Mouse (Mus musculus) left cerebral cortex, postnatal 10 days (tissue): Measurements from ENCODE around the gene Hip1. TPM values are rescaled to one million over a fixed set of nuclear protein-coding genes. Genes with fewer than 3 reads are reported as not detected.
"Not testable (repeated sequence)": the region's sequence is repeated elsewhere in the genome, so short reads cannot be mapped to it uniquely, and the experiment has no call there.

Experiments
- DNase-seq, 2 experiments: peaks; one replicate each; pipeline ENCODE4 v3.0.0; 2021 to 2022; ENCODE audit warnings: low spot score in 2 of 2, mixed read lengths in 1 of 2; ENCODE audit errors: extremely low spot score in 1 of 2
- intact Hi-C: fragments of 180-260 bp; cut with DNase I; formaldehyde crosslinking; loops from one replicate; pipeline ENCODE4 v1.15.1; 2025
- total RNA-seq, 2 experiments: library from RNA; stranded (reverse); gene quantifications; 2 replicates each; pipeline ENCODE4 v1.2.3; 2021

The Hip1 gene
- total RNA-seq, 2 experiments from 2014 or later, result 80.5 to 85.2 TPM

DNA sequence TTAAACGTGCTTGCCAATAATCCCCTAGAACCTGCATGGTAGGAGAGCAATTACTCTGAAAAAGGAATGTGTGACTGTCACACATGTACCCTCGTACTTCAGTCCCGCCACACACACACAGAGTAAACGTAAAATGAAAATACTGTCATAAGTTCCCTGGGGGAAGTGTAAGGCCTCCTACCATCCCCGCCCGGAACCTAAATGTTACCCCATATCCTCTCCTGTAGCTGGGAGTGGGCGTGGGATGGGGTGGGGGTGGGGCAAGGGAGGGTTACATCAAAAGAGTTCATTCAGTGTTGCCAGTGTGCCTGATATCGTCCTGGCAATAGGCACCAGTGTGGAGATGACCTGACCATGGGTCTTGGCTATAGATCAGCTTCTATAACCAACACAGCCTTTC is 81.5 kb downstream of the Hip1 start:
- no peak for DNase-seq
- intact Hi-C loops, result no loop called here

DNA sequence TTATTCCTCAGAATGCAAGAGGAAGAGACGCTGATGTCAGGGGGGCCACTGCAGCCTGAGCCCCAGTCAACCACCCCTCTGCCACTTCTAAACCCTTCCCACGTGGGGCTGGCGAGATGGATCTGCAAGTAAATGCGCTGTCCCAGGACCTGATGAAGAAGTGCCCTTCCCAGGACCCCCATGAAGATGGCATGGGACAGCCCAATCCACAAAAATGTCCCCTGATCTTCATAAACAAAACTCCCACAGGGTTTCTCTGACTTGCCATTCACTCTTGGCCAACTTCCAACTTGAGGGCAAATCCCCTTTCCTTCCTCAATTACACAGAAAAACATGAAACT is 84.1 kb downstream of the Hip1 start:
- DNase-seq, result no peak
- intact Hi-C loops, result no loop called here

DNA sequence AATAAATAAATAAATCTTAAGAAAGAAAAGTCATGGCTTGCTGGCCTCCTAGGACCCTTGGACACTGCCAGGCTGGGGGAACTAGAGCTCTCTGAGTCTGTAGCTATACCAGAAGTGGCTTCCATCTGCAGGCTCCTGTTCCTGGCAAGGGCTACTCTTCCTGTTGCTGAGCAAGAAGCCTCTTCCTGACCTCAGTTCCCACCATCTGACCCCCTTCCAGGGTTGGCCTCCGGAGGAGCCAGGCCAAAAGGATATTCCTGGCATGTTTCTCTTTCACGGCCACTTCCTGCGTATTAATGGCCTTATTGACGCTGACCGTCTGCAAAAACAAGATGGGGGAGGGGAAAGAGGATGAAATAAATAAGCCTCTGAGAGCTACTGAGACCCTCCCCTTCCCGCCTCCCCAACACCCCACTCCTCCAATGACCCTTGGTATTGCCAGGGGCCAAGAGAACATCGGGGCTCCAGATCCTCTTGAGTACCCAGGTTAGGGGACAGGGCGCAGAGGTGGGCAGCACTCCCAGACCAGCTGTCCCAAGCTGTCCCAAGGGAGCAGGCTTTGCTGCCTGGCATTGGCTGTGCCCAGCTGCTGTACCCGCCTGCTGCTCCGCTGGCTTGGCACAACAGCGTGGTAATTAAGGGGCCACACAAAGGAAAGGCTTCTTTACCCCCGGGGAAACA is 84.6 kb downstream of the Hip1 start:
- intact Hi-C loops, result no loop called here
- DNase-seq, result peak; percentile 55 to 67

DNA sequence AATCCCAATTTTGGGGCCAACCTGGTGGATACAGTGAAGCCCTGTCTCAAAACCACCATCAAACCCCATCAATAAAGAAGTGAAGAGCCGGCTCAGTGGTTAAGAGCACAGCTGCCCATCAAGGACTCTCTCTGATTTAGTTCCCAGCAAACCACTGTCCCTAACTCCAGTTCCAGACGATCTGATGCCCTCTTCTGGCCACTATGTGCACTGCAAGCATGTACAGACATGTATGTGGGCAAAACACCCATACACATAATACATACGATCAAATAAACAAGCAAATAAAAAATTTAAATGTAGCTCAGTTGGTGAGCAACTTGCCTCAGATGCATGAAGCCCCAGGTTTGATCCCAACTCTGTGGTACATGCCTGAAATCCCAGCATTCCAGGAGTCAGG is 85.4 kb downstream of the Hip1 start:
- intact Hi-C loops, result no loop called here
- DNase-seq, result no peak

DNA sequence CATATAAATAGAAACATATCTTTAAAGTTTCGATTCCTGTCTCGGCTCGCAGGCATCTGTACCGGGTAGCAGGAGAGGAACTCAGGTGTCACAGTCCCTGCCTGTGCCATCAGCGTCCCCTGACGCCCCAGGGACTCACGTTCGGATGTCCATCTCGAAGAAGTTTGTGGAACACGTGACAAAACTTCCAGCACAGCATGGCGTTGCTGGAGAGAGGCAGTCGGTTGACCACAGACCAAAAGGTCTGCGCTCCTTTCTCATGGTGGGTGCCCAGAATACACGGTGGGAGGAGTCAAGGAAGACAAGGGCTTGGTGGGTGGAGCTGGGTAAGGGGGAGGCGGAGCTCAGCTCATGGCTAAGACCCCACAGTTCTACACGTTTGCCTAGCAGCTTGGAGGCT is 87.0 kb downstream of the Hip1 start:
- DNase-seq, result no peak
- intact Hi-C loops, result no loop called here

DNA sequence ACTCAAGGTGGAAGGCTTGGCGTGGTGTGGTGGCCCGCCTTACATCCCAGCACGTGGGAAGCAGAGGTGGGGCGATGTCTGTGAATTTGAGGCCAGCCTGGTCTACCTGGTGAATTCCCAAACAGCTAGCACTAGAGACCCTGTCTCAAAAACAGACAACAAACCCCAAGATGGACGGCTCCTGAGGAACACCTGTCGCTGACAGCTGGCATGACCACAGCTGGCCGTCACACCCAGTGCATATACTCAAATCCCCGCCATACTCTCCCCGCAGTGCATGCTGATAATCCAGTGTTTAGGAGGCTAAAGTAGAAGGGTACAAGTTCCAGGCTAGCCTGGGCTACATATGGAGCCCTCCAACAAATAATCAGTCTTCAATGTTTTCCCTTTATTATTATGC is 88.4 kb downstream of the Hip1 start:
- no peak for DNase-seq
- intact Hi-C loops, result no loop called here

DNA sequence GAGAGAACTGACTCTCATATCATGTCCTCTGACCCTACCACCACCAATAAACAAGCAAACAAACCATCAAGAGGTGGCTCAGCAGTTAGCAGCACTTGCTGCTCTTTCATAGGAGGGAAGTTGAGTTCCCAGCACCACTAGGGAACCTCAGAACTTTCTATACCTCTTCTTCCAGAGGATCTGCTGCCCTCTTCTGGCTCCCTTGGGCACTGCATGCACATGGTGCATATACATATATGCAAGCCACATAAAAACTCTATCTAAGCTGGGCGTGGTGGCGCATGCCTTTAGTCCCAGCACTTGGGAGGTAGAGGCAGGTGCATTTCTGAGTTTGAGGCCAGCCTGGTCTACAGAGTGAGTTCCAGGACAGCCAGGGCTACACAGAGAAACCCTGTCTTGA is 90.7 kb downstream of the Hip1 start:
- DNase-seq, result no peak
- intact Hi-C loops, result no loop called here

DNA sequence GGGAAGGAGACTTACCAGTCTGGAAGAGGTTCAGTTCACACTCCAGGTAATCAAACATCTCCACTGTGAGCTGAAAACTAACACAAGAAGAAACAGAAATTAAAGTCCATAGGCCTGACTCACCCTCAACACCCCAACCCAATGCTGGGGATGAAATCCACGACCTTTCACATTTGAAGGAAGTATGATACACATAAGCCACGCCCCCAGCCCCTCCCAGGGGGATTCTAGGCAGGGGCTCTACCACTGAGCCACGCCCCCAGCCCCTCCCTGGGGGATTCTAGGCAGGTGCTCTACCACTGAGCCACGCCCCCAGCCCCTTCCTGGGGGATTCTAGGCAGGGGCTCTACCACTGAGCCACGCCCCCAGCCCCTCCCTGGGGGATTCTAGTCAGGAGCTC is 93.4 kb downstream of the Hip1 start:
- DNase-seq, intact Hi-C loops: not testable (repeated sequence)

DNA sequence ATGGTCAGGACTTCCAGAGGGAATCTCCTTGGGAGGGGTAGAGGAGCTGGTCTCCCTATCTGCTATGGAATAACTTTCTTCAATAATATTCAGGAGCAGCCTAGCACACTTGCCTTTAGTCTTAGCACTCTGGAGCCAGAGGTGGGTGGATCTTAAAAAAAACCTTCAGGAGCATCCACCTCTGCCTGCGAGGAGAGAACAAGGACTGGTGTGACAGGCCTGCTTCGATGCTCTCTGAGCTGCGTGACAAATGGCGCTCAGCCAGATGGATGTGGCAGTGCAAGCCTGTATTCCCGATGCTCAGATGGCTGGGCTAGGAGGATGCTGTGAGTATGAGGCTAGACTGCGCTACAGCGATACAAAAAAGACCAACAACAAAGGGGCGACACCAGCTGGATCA is 93.8 kb downstream of the Hip1 start:
- DNase-seq, result no peak
- intact Hi-C loops, result no loop called here

DNA sequence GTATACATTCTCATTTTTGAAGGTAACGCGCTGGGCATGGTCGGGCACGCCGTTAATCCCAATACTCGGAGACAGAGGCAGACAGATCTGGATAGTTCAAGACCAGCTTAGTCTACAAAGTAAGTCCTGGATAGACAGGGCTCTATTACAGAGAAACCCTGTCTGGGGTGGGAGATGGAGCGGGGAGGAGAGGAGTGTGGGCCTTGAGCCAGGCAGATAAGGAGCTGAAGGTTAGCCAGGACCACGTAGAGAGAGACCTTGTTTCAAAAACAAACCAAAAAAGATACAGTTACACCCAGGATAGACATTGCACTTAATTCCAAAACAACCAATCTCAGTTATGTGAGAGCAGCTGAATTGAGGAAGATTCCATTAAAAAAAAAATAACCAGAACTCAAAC is 99.2 kb downstream of the Hip1 start:
- DNase-seq, result no peak
- intact Hi-C loops, result no loop called here

DNA sequence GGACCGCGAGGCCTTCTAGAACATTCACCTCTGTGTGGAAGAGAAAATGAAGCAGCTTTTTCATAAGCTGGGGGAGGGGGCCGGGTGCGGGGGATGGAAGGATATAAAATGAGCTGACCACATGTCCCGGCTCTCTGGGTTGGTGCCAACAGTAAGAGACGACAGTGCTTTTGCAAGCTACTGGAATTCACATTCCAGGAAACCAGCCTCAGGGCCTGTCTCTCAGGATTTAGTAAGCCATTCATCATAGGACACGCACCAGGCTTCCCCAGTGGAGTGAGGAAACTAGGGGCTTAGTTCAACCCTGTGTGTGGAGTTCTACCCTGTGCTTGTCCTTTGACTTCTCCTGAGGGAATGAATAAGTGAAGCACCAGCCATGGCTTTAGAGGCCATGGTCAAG is 102.5 kb downstream of the Hip1 start:
- DNase-seq, result no peak
- intact Hi-C loops, result no loop called here

DNA sequence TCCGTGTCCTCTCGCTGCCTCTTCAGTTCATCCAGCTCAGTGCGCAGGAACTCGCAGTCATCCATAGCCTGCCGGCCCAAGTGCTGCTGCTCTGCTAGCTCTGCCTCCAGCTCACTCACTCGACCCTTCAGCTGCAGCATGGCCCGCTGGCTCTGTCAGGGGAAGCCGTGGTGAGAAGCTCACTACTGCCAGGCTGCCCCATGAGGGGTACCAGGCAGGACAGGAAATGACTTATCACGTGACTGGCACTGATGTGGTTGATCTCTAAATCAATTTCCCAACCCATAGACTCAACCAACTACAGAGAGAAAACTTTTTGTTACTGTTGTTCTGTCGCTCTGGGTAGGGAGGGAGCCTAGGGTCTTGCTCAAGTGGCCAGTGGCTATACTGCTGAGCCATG is 109.9 kb downstream of the Hip1 start:
- intact Hi-C loops, result no loop called here
- DNase-seq, result no peak

DNA sequence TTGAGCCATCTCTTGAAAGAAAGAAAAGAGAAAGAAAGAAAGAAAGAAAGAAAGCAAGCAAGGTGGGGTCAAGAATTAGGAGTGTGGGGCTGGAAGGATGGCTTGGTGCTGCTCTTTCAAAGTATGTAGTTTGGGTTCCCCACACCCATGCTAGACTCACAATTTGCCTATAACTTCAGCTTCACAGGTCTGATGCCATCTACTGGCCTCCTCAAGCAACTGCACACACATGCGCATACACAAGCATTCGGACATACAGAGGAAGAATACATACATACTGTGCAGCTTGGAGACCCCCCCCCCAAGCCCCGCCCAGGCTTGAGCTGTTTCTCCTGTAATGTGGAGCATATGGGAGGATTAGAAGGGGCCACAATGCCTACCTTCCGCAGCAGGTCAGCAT is 111.1 kb downstream of the Hip1 start:
- DNase-seq, result no peak
- intact Hi-C loops, result no loop called here

DNA sequence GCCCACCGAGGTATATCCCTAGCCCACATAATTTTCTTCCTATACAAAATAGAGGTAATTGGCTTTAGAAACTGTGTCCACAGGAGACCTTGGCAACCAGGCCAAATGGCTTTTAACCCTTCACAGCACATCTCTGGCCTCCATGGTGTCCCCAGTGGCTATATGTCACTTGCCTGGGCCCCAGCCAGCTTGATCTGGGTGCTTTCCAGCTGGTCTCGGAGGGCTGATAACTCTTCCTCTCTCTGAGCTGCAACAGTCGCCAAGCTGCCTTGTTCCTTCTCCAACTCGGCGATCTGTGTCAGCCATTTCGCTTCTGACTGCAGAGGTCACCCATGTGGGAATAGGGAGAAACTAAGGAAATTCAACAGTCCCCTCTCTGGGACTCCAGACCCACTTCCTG is 113.8 kb downstream of the Hip1 start:
- intact Hi-C loops, result no loop called here
- DNase-seq, result no peak

DNA sequence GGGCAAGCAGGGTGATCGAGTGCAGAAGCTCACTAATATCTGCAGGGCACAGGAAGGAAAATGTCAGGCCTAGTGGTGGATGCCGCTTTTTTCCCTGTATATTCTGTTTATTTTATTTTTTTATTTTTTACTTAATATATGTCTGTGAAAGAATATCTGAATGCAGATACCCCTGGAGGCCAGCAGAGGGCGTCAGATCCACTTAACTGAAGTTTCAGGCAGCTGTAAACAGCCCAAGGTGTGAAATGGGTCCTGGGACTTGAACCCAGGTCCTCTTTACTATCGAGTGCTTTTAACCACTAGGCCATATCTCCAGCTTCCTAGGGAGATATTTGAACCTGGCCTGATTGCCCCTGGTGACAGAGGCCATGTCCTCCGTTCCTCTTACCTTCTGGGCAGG is 116.1 kb downstream of the Hip1 start:
- intact Hi-C loops, result no loop called here
- DNase-seq, result no peak

DNA sequence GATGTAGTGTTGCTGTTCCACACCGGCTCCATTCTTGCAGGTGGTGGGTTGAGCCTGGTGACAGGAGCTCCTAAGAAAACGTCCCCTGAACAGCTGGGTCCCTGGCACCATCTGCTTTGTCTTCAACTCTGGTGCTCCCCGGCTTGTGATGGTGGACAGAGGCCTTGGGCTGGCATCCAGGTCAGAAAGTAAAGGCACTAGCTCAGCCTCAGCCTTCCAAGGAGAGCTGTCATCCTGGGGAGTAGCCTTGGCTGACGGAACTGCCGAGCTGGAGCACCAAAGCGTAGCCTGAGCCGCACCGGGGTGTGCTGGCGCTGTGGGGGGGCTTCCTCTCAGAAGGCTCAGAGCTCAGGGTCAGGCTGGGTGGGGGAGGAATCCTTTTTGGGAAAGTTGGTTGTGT is 134.7 kb downstream of the Hip1 start:
- intact Hi-C loops, result no loop called here
- DNase-seq, result no peak

DNA sequence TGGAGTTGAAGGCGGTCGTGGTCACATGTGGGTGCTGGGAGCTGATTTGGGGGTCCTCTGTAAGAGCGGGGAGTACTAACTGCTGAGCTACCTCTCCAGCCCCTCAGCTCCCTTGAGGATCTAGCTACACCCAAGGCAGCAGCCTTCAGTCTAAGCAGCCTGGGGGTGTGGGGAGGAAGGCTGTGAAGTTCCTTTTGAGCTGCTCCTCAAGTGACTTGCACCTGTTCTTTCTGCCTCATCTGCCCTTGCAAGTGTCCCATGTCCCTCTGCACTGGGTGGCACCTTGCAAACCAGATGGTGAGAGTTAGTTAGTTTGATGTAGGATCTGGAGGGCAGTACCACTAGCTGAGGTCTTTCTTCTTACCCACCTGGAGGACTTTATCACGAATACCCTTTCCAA is 136.8 kb downstream of the Hip1 start:
- intact Hi-C loops, result no loop called here
- no peak for DNase-seq

DNA sequence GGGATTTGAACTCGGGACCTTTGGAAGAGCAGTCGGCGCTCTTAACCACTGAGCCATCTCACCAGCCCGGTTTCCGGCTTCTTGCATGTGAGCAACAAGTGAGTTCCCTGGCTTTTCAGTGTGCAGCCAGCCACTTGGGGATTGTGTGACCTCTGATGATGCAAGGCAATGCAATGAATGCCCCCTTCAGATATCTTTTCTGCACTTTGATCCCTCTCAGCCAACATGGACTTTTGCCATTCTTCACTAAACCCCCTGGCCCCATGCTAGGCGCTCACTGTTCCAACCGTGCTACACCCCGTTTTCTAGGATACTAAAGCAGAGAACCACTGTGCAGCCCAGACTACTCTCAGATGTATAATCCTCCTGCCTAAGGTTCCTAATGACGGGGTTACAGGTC is 139.5 kb downstream of the Hip1 start:
- intact Hi-C loops, result no loop called here

DNA sequence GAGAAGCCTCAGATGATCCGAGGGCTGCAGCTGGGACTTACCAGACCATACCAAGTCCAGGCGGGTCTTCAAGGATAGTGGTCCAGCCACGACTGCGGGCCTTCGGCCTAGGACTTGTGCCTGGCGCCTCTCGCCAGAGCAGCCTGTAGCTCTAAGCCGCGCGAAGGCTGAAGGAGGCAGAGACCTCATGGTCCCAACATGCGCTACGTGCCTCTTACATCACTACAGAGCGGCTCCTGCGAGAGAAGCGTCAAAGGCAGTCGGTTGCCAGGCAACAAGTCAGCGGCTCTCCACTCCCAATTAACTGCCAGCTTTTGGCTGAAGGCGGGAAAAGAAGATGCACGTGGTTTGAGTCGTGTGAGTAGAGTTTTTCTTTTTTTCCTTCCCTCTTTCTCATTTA is 140.3 kb downstream of the Hip1 start:
- intact Hi-C loops, result loop anchor here (5.0 kb wide), 2 partner anchors 208 to 358 kb away; no protein-coding TSS in a partner anchor
- peak; percentile 72 to 76 for DNase-seq

More for the DNA sequence above, 139.5 kb downstream of the Hip1 start:
- no peak for DNase-seq

DNA sequence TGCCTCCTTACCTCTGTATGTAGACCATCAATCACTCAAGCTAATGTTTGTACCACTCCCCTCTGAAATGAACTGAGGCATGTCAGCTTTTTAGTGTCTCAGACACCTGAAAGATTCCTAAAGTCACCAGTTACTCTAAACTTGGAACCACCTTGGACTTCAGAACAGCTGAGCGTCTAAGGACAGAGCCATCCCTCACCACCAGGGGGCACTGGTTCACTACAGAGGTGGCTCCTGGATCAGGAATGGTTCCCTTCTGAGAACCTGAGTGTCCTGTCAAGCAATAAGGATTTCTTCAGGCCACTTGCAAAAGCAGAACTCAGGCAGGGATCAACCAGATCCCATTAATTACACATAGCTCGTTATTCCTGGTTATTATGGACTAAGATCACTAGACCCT is 144.7 kb downstream of the Hip1 start:
- intact Hi-C loops, result loop anchor here (5.0 kb wide), 2 partner anchors 212 to 362 kb away; no protein-coding TSS in a partner anchor
- DNase-seq, result peak; percentile 54 to 83

DNA sequence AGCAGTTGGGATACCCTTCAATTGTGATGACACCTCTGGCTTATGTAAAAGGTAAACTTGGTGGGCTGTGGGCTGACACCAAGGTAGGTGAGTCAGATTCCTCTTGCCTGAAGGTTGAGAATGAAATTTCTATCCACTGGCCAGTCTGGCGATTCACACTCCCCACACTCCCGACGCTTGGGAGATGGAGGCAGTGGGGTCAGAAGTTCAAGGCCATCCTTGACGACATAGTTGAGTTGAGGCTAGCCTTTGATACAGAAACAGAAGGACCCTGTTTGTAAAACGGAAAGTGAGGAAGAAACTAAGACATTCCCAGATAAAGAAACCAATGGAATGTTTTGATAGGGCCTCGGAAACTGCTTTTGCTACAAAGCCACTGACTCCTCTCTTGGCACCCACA is 145.5 kb downstream of the Hip1 start:
- DNase-seq, result no peak
- intact Hi-C loops, result loop anchor here (2.0 kb wide), 1 partner anchor 95 kb away; no protein-coding TSS in a partner anchor
